Mouse (Mus musculus): ENCODE results near the gene Zfp580.

- TF ChIP-seq CTCF (IDR thresholded peaks at IDR 0.05; ENCODE audit: low read depth) (no peak), EP300 (optimal IDR thresholded peaks at IDR 0.05) (no peak)
Observed at GRCm38 (mm10) chr7:5036136-5036535, 15.2 kb upstream of the Zfp580 start.
